Mouse (Mus musculus) regulatory T cell (primary cell): ENCODE results near the gene Sult6b1.

Source experiments
- in situ Hi-C: fragments of 300-600 bp; cut with MboI, MseI; formaldehyde crosslinking; loops from one replicate; pipeline ENCODE4 v1.15.1; 2025; ENCODE audit warnings: high pct_unique_total_duplicates

Gene Sult6b1

DNA sequence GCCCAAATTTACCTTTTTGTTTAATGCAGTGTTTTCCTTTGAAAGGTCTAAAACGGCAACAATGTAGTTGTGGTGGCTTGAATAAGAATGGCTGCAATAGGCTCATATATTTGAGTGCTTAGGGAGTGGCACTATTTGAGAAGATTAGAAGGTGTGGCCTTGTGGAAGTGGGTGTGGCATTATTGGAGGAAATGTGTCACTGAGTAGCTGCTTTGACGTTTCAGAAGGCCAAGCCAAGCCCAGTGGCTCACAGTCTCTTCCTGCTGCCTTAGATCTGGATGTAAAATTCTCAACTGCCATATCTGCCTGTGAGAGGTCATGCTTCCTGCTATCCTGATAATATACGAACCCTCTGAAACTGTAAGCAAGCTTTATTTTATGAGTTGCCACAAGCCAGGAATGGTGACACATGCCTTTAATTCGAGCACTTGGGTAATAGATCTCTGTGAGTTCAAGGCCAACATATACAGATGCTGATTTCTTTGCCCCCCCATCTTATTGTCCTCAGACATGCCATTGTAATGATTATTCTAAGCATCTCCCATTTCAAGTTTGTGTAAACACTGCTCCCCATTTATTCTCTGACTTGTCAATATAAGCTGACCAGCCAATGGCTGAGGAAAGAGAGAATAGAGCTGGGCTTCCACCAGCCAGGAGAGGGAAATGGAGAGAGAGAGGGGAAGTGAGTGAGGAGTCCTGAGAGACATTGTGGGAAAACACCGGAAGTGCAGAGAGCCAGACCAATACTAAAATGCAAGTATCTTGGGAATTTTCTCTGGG, 21.3 kb downstream of the Sult6b1 start:
- in situ Hi-C loops, result no loop called here

DNA sequence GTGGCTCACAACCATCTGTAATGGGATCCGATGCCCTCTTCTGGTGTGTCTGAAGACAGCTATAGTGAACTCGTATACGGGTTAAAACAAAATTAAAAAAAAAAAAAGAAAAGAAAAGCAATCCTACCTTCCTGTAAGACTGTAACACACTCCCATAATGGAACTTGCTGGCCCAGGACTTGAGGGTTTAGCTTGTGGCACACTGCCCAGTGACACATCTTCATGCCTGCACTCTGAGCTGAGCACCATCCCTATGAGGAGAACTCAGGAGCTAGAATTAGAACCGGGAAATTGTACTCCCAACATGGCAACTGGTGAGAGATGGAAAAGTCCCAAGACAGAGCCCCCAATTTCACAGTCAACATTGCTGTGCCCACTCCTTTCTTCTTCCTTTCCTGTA, 23.5 kb downstream of the Sult6b1 start:
- in situ Hi-C loops, result loop anchor here (5.0 kb wide), 1 partner anchor 46 kb away; the partner anchor contains the start of genes Gpatch11 and Heatr5b

- in situ Hi-C loops, result loop anchor here (5.0 kb wide), 1 partner anchor 45 kb away; the partner anchor contains the start of genes Gpatch11 and Heatr5b
Measured at GRCm38 (mm10) chr17:78882401-78883112, 24.2 kb downstream of the Sult6b1 start, which contains the start of gene Eif2ak2. TSS of gene Eif2ak2 (minus strand) at chr17:78882573.

DNA sequence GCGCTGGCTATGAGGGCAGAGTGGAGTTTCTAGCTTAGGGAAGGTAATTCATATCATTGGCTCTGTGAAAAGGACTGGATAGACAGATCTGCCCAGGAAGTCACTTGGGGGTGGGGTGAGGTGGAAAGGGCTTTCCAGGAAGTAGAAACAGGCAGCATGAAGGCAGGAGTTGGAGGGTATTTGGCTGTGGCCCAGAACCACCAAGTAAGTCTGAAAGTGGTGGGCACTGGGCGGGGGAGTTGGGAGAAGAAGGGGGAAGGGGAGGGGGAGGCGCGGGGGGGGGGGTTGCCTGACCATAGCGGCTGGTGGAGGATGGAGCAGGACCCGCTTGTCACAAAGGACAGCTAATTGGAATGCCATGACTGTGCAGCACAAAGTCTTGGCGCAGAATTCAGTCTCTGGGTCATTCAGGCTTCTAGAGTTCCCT, 24.9 kb downstream of the Sult6b1 start:
- in situ Hi-C loops, result loop anchor here (5.0 kb wide), 1 partner anchor 45 kb away; the partner anchor contains the start of genes Gpatch11 and Heatr5b

DNA sequence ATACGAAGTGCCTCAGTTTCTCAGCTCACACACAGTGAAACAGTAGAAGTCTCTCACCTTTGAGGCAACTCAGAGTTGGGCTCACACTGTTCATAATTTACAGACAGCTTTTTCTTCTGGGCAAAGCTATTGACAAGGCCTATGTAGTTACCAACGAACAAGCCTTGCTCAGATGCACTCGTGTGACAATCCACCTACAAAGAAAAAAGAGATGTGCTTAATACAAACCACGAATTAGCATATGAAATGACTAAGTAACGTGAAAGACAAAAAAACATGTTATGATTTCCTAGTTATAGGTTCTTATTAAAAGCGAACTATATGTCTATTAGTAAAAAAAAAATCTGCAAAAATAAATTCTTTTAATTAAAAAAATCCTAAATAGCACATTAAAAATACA, 32.9 kb downstream of the Sult6b1 start:
- in situ Hi-C loops, result no loop called here

DNA sequence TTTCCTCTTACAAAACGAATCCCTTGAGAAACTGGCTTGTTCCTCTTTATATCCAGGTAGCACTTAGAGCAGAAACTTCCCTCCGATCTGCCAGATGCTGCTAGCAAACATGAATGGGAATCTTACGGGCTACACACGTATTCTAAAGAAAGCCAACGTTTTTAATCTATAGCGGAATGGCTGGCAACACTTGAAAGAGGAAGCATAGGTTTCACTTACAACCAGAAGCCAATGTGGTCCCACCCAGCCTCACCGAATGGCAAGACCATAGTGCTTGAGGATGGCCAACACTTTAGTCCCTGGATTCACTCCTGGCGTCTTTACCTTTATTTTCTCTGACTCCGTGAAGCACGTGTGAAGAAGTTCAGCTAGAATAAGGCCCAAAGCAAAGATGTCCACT, 50.5 kb downstream of the Sult6b1 start:
- in situ Hi-C loops, result no loop called here

GRCm38 (mm10) chr17:78842271-78842928, 64.4 kb downstream of the Sult6b1 start:
- in situ Hi-C loops, result no loop called here

- in situ Hi-C loops, result loop anchor here (5.0 to 10.0 kb wide), 3 partner anchors 46 to 1259 kb away; partner anchors contain the start of gene Eif2ak2
Measured at GRCm38 (mm10) chr17:78836056-78836455, 70.7 kb downstream of the Sult6b1 start.

DNA sequence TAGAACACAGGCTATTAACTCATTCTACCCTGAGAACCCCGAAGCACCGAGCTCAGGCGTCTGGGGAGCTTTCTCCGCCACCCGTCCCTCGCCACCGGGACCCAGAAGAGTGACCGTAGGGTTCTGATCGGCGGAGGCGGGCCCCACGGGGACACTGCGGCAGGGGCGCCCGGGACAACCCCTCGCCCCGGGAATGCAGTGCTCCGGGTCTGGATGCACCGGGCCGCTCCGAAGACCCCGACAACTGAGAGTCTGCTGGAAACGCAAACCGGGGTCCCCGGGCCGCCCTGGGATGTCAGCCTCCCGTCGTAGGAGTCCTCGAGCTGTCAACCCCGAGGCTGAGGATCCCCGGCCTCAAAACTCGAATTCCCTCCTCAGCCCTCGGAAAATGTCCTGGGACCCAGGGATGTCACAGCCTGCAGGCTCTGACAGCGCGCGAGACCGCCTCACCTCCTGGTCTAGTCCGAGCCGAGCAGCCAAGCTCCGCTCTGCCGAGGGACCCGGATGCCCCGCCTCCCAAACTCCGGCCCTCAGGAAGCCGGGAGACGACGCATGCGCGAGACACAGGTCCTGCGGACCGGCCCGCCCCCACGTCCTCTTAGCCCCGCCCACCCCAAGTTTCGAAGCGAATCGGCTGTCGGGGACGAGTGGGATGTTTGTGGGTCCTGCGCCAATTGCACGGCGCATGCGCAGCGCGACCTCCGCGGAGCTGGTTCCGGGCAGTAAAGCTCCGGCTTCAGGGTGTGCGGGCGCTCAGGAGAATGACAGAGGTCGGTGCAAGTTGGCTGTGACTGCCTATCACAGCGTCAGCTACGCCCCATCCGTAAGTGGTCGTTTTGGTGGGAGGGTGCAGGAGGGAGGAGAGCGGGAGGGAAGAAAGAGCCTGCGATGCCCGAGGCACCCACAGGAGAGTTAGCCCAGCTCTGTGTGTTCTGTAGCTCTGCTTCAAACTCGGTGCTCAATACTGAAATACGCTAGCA, 71.6 kb downstream of the Sult6b1 start, which contains the start of the genes Heatr5b and Gpatch11:
Gene Heatr5b, minus strand, starts transcription at position 509 of the 980 bp plus-strand sequence.
Gene Gpatch11, plus strand, starts transcription at position 712 of the 980 bp plus-strand sequence.
- in situ Hi-C loops, result loop anchor here (5.0 to 10.0 kb wide), 3 partner anchors 47 to 1260 kb away; partner anchors contain the start of gene Eif2ak2
